Mouse (Mus musculus) bone marrow, adult 2 months (tissue): ENCODE measurements around the gene Kcnh1.

Source experiments
- CTCF ChIP-seq: fragments of 200-500 bp; IDR thresholded peaks from 2 replicates; pipeline ENCODE4 v1.5.1; 2011; ENCODE audit warnings: low read length, control low read depth; ENCODE audit not compliant: control insufficient read depth, insufficient read depth
- POLR2A ChIP-seq: fragments of 200-500 bp; IDR thresholded peaks from 2 replicates; pipeline ENCODE4 v1.6.1; 2011; ENCODE audit warnings: low read depth, mild to moderate bottlenecking, control low read depth, low read length, borderline replicate concordance; ENCODE audit not compliant: control insufficient read depth

GRCm38 (mm10) chr1:192189771-192190170 lies 803 bp upstream of the Kcnh1 start:
- TF ChIP-seq POLR2A (no peak), CTCF (no peak)
